ENCODE assay signal across 11 mouse cellular contexts in the genomic region with DNA sequence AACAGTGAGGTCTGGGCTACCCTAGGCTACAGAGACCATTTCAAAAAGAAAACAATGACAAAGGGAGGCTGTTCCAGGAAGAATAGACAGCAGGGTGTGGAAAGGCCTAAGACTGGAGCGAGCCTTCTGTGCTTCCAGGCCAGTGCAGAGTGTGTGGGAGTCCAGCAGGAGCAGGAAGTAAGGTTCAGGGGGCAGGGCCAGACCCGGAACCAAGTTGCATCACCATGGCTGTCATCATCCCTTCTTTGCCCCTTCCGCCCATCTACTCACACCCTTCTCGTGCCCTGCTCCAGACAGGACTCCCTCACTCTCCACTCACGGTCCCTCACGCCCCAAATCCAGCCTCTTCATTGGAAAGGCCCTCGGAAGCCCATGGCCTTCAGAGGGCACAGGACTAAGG. TPM values are rescaled to one million over a fixed set of nuclear protein-coding genes. Genes with fewer than 3 reads are reported as not detected.
DNase-seq lines count a peak whose midpoint lies in the region; ATAC-seq lines count a peak whose summit lies in the region.
"Had no signal": no experiment of that assay in that cellular context is flagged by ENCODE, and none has a peak within 500 bp of the region (broad histone marks: within the 10 kb centered on the region; RNA-seq: fewer than 3 reads in every experiment).

No protein-coding gene starts in this region.

- WGBS in embryonic facial prominence, embryonic 10.5 days, result 86% methylated on average over 7 of the region's 7 CpGs
- 61% methylated on average over 7 of the region's 7 CpGs for WGBS in macrophage (ENCODE audit: missing documents)

- peaks cover 56% of the 10 kb centered on the region for H3K4me1 ChIP-seq in embryonic facial prominence, embryonic 10.5 days

- intact Hi-C loops in heart, postnatal 36 days (cut with DNase I), result no loop called here

- H3K4me3 ChIP-seq in embryonic facial prominence, embryonic 10.5 days, result no peak overlapping the region
- no peak overlapping the region for H3K4me3 ChIP-seq in macrophage (ENCODE audit: inconsistent target)

- no peaks in the 10 kb centered on the region for H3K27me3 ChIP-seq in embryonic facial prominence, embryonic 10.5 days (replicated peaks; ENCODE audit: low read depth, poor library complexity, severe bottlenecking)

- no peaks in the 10 kb centered on the region for H3K9me3 ChIP-seq in embryonic facial prominence, embryonic 10.5 days

- peaks cover 68% of the 10 kb centered on the region for H3K36me3 ChIP-seq in embryonic facial prominence, embryonic 10.5 days (replicated peaks)
- peaks cover 4% of the 10 kb centered on the region; the same call in 1 of the 2 replicates for H3K36me3 ChIP-seq in macrophage (ENCODE audit: inconsistent target)

- peak; percentile 41 to 54 for DNase-seq in kidney, postnatal 36 days
- no peak for DNase-seq in kidney, adult 8-10 months
- no peak for DNase-seq in embryonic facial prominence, embryonic 10.5 days (ENCODE audit: low spot score)
- DNase-seq in heart, postnatal 36 days, result peak; percentile 33 to 49
- no peak for DNase-seq in embryo, embryonic 11 days
- no peak for DNase-seq in layer of hippocampus, adult 9-11 months

- peaks cover 81% of the 10 kb centered on the region for H3K79me2 ChIP-seq in macrophage (ENCODE audit: inconsistent target)

- peak overlapping the region; percentile 51 for H3K27ac ChIP-seq in embryonic facial prominence, embryonic 10.5 days (replicated peaks)
- H3K27ac ChIP-seq in macrophage, result peak overlapping the region; percentile 79

- no peak for ATAC-seq in cerebellum, adult (ENCODE audit: insufficient number of reproducible peaks, low FRiP score, low TSS enrichment)

RNA-seq across cellular contexts. Expression of a gene that starts 4.7 kb away (rescaled TPM):
- 168 and 176 TPM in 2 replicates for polyA plus RNA-seq in embryonic facial prominence, embryonic 10.5 days (2016; fragmentation: Nextera tagmentation; extraction: Ambion mirVana)
- total RNA-seq in heart, postnatal 36 days (2021), result 10 to 100 TPM; 16.9 to 18.0 TPM
- total RNA-seq in macrophage (2018; cell fraction: chromatin; rRNA removed), result 10 to 100 TPM in 11 of 26 experiments, 1 to 10 TPM in 15; 3.5 to 26.1 (median 9.3) TPM
- 10 to 100 TPM; 15.5 to 43.3 (median 24.0) TPM for total RNA-seq in macrophage (2018; cell fraction: cytosol; rRNA removed)
- 10 to 100 TPM in 18 of 26 experiments, 1 to 10 TPM in 8; 5.0 to 44.0 (median 21.4) TPM for total RNA-seq in macrophage (2018; cell fraction: nucleus; rRNA removed)
- 10.6 to 24.9 TPM (median 19.0 TPM) in 3 replicates for polyA plus RNA-seq in macrophage (2018)

RNA-seq across cellular contexts. Expression of a gene that starts 13.3 kb away (rescaled TPM):
- not detected in 2 replicates for polyA plus RNA-seq in embryonic facial prominence, embryonic 10.5 days (2016; fragmentation: Nextera tagmentation; extraction: Ambion mirVana)
- total RNA-seq in heart, postnatal 36 days (2021), result not detected
- total RNA-seq in macrophage (2018; cell fraction: chromatin; rRNA removed), result not detected
- under 1 TPM in 1 of 26 experiments, not detected in 25; 0.31 TPM for total RNA-seq in macrophage (2018; cell fraction: cytosol; rRNA removed)
- not detected for total RNA-seq in macrophage (2018; cell fraction: nucleus; rRNA removed)
- polyA plus RNA-seq in macrophage (2018), result not detected in 3 replicates
- total RNA-seq: left cerebral cortex, adult 18-20 months had no signal
- polyA plus RNA-seq: embryonic facial prominence, embryonic 11.5 days; urinary bladder, adult 2 months had no signal

RNA-seq across cellular contexts. Expression of a gene that starts 29.7 kb away (rescaled TPM):
- polyA plus RNA-seq in embryonic facial prominence, embryonic 10.5 days (2016; fragmentation: Nextera tagmentation; extraction: Ambion mirVana), result 23.5 and 25.4 TPM in 2 replicates
- 10 to 100 TPM; 16.7 to 16.8 TPM for total RNA-seq in heart, postnatal 36 days (2021)
- 10 to 100 TPM in 7 of 26 experiments, 1 to 10 TPM in 19; 2.6 to 20.7 (median 7.3) TPM for total RNA-seq in macrophage (2018; cell fraction: chromatin; rRNA removed)
- total RNA-seq in macrophage (2018; cell fraction: cytosol; rRNA removed), result 1 to 10 TPM; 2.1 to 8.1 (median 5.3) TPM
- 10 to 100 TPM in 10 of 26 experiments, 1 to 10 TPM in 16; 3.2 to 26.5 (median 7.3) TPM for total RNA-seq in macrophage (2018; cell fraction: nucleus; rRNA removed)
- 6.0 to 8.8 TPM (median 7.0 TPM) in 3 replicates for polyA plus RNA-seq in macrophage (2018)

RNA-seq across cellular contexts. Expression of a gene that starts 29.8 kb away (rescaled TPM):
- 54.1 and 58.7 TPM in 2 replicates for polyA plus RNA-seq in embryonic facial prominence, embryonic 10.5 days (2016; fragmentation: Nextera tagmentation; extraction: Ambion mirVana)
- total RNA-seq in heart, postnatal 36 days (2021), result 10 to 100 TPM; 33.5 to 36.0 TPM
- total RNA-seq in macrophage (2018; cell fraction: chromatin; rRNA removed), result 100 to 1,000 TPM; 151 to 331 (median 267) TPM
- total RNA-seq in macrophage (2018; cell fraction: cytosol; rRNA removed), result 10 to 100 TPM; 48.6 to 74.8 (median 59.6) TPM
- 100 to 1,000 TPM in 22 of 26 experiments, 10 to 100 TPM in 4; 88.6 to 220 (median 128) TPM for total RNA-seq in macrophage (2018; cell fraction: nucleus; rRNA removed)
- polyA plus RNA-seq in macrophage (2018), result 58.2 to 78.8 TPM (median 59.4 TPM) in 3 replicates

Comparison
In these comparisons a context has a peak if more than half of its experiments do, and no peak if none do; other contexts are left out.
1. DNase-seq: peak in kidney, postnatal 36 days (2 of 2) and heart, postnatal 36 days (2 of 2); none in kidney, adult 8-10 months (0 of 2), embryonic facial prominence, embryonic 10.5 days (single experiment), embryo, embryonic 11 days (single experiment) and layer of hippocampus, adult 9-11 months (single experiment).